Mouse (Mus musculus) left cerebral cortex, adult 8-10 months (tissue): ENCODE results near the gene Enpep. TPM values are rescaled to one million over a fixed set of nuclear protein-coding genes. Genes with fewer than 3 reads are reported as not detected.

Experiments used
- DNase-seq, 2 experiments: peaks; one replicate each; pipeline ENCODE4 v3.0.0; 2022; ENCODE audit warnings: low spot score in 2 of 2
- total RNA-seq, 4 experiments: library from RNA; stranded (reverse); gene quantifications; 2 replicates each; pipeline ENCODE4 v1.2.4; 2022

The Enpep gene
- total RNA-seq, result 1 to 10 TPM; 1.3 to 2.0 (median 1.6) TPM

DNA sequence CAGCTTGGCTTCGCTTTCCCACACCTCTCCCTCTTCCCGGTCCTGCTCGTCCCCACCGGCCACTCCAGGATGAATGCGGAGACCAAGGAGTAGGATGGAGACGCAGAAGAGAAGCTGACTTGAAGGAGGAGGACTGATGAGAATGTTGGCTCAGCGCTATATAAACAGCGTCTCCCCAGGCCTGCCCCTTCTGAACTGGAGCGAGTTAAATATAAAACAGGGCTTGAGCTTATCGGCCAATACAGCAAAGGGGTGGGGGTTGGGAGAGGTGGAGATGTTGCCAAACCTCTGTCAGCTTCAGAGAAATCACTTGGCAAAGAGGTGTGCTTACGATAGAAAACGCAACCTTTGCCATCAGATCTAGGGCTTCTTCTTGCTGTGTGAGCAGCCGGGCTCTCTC lies at the start of gene Enpep:
Gene Enpep, minus strand, starts transcription at position 135 of the 400 bp plus-strand sequence.
- DNase-seq, result no peak

DNA sequence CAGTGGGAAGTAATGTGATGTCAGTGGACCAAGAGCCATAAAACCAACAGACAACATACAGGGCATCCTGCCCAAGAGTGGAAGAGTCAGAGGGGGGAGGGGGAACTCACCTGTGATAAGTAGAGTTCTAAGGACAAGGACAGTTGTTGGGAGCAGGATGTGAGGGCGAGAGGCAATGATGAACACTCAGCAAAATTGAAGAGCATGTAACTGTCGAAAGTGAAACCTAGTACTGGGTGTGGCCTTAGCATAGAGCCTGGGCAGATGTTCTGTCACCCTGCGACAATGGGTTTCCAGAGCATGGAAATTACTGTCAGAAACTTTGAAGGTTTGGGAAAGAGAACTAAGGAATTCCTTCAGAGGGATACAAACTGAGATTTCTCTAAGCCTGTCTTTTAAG lies 46.6 kb upstream of the Enpep start:
- DNase-seq, result no peak

DNA sequence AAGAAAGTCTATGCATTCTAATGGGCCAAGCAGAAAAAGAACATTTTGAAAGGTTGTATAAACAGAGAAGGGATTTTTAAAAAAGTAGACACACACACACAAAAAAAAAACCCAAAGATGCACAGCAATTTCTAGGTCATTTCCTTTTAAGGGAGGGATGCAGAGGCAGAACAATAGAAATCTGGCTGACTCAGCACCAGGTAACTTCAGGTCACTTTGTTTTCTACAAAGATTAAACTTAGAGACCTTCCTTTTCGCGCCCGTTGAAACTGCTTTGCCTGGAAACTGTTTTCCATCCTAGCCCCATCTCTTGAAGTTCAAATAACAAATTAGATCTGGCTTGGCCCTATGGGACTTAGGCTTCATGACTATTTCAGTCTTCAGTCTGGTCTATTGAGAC lies 42.6 kb upstream of the Enpep start:
- DNase-seq, result no peak

DNA sequence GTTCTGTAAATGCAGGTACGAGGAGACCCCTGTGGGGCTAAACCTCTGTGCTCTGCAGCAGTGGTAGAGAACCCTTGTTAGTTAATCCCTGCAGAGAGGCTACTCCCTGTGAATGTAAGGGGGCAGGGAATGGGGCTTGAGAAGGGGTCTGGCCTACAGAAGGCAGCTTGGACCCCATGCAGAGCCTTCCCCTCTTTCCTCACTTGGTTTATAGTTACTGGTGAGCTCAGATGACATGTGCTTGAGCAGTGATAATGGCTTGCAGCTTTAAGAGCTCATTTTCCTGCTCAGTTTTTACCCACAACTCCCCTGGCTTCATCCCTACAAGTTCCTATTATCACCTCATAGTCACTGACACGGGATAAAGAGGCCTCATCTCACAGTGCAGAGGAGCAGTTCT lies 40.6 kb upstream of the Enpep start:
- no peak for DNase-seq

DNA sequence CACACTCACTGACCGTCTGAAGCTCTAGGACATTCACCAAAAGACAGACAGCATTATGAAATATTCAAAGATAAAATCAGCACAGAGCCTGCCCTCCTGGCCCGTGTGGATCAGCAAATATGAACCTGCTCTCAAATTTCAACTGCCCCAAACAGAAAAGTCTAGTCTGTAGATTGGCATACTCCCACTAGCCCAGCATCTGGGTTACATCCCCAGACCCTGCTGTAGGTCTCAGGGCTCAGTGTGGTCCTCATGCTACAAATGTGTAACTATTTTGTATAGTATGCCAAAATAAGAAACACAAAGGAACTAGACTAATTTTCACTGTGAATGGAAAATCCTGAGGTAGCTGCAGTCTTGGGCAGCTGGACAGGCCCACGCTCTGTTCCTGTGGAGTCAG lies 37.0 kb upstream of the Enpep start:
- DNase-seq, result no peak

DNA sequence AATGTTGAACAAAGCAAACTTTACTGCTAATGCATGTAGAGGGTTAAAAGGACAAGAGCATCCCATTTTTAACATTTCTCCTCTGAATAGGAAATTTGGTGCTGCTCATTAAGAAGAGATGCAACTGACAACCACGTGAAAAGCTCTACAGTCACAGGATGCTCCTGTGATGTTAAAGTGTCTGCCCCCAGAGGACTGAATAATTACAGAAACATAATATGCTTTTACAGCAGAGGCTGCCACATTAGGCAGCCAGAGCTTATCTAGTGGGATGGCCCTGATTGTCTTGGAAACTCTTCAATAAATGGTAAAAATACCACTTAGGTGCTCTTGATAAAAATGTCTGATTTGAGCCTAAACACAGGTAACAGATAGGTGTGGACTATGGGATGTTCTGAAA lies 33.4 kb upstream of the Enpep start:
- no peak for DNase-seq

DNA sequence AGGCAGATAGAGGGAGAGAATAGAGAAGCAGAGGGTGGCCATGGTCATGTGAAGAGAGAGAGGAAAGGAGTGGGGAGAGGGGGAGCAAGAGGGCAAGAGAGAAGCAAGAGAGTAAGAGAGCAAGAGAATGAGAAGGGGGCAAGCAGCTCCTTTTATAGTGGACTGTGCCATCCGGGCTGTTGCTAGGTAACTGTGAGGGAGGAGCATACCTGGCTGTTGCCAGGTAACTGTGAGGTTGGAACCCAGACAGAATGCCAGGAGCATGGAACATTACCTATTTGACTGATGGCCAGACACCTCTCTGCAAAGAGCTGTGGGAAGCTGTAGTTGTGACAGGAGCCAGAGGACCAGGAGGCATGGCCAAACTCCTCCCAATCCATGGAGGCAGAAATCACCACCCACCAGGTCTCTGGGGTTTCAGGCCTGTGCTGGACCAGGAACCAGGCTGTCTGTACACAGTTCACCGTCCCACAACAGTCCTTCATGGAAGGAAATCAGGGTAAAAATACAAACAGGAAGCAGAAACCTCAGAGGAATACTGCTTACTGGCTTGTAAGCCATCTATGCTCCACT lies 32.4 kb upstream of the Enpep start:
- no peak for DNase-seq

DNA sequence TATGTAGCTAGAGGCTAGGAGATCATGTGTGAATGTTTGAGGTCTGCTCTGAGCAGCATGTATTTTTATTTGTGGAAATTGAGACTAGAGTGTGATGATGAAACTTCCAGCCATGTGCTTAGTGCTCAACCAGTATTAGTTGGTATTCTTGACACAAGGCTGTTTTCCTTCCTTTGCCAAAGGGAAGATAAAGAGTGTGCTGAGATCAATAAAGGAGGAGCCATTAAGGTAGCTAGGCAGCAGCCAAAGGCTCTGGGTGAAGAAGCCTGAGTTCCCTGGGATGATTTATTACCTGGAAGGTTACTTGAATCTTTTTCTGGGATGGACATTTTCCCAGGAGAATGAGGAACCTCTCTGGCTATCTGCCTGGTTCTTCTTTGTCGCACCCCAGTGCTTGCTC lies 30.9 kb upstream of the Enpep start:
- no peak for DNase-seq

DNA sequence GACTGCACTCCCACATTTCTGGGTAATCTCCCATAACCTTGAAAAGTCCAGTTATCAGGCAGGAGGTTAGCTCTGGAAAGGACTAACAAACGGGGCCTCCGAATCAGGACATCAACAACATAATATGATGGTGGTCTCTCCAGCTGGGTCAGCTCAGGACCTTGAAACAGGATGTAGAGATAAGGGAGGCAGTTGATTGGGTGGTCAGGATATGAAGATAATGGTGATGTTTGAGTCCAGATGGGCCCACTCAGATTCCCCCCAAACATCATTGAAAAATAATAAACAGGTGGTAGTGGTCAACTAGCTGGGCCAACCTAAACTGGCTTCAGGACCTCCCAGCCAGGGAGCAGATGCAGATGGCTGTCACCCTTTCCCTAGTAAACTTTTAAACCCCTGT lies 25.6 kb upstream of the Enpep start:
- DNase-seq, result no peak

DNA sequence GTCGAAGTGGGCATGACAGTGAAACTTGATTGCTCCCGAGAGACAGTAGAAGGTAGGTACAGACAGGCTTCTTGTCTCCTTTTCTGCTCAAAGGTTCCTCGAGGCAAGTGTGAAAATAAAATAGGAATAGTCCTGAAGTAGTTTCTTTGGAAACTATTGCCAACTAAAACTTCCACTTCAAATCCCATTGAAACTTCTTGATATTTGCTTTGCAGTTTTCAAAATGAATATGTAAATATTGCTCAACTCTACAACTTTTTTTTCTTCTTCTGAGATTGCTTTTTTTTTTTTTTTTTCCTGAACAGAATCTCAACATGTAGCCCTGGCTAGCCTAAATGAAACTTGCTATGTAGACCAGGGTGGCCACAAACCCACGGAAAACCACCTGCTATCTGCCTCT lies 21.4 kb upstream of the Enpep start:
- DNase-seq, result no peak

DNA sequence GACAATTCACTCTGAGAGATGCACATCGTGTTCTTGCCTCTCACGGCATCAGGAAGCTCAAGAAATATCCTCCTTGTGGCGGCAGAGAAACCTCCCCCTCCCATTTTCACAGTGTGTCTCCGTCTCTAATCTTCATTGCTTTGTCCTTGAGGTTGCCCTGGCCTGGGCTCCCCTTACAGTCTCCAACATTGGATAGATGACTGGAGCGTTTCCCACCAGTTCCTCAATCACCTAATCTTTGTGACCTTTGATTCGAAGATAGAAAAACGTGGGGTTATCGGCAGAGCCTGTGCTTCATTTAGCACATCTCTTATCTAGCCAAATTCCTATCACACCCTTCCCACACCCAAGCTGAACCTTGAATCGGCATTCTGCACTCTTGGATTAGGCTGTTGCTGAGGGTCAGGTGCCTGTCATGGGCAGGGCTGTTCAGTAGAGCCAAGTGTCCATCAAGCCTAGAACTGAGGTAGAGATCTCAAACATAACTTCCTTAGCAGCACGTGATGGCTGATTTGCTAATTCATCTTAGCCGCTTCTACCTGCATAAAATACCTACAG lies 18.9 kb upstream of the Enpep start:
- DNase-seq, result no peak

DNA sequence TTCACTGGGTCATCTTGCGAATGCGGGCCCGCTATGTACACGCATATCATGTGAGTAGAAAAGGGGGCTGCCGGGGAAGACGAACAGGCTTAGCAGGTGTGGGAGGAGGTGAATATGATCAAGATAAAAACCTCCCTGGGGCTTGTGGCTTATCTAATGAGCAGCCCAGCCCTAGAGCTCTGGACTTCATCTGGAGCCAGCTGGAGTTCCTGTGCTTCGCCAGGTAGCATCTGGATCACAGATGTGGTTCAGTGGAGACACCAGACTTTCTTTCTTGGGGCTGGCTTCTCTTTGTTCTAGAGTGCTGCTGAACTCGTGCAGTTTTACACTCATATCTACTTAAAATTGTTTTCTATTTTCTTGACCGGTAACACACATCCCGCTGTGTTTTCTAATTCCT lies 14.8 kb upstream of the Enpep start:
- no peak for DNase-seq

DNA sequence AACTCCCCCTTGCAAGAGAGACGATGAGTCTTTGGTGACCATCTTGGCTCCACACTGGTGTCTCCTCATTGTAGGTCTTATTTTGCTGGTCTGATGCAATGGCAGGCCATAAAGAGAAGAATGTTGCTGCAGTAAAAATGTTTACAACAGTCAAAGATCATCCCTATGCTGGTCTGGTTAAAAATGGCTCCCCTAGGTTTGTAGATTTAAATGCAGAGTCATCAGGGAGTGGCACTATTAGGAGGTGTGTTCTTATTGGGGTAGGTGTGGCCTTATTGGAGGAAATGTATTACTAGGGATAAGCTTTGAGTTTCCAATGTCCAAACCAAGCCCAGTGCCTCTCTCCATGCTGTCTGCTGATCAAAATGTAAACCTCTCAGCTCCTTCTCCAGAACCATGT lies 10.2 kb upstream of the Enpep start:
- DNase-seq, result no peak

DNA sequence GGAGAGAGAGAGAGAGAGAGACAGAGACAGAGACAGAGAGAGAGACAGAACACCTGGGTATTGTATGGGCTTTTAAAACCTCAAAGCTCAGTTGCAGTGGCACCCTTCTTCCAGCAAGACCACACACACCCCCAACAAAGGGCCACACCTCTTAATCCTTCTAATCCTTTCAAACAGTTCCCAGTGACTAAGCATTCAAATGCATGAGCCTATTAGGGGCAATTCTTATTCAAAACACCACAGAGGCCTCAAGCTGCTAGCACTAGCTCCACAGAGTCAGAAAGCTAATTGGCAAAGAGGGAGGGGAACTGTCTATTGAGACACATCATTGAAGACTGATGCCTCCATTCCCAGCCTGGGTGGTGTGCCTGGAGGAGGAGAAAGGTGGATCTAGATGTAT lies 8.5 kb upstream of the Enpep start:
- no peak for DNase-seq

DNA sequence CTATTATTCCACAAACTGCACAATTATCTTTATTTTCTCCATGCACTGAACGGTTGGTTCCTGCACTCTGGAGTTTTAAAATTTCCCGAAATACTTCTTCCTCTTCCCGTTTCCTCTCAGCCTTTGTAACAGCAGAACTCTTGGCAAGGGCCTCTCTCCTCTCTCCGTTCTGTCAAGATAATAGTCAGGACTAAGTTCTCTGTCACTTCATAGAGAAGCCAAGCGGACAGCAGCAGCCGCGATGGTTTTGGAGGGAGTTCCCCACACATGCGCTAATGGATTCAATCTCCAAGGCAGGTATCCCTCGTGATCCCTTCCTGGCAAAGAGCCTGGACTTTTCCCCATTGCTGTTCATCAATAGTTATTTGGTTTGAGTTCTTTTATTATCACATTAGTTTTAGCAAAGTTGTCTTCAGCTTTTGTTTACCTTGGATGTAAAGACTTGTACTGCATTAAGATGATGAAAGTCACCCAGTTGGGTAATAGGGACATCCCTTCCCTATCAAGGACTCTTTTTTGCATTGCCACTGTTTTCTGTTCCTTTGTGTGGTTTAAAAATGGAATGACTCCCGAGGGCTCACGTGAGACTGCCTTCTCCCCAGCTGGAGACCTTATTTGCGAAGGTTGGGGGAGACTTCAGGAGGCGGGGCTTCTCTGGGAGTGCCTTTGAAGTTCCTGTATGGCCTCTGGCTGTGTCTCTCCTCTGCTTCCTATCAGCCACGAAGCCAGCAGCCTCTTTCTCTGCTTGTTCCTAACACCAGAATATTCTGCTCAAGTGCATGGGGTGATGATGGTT lies 6.0 kb upstream of the Enpep start:
- no peak for DNase-seq

DNA sequence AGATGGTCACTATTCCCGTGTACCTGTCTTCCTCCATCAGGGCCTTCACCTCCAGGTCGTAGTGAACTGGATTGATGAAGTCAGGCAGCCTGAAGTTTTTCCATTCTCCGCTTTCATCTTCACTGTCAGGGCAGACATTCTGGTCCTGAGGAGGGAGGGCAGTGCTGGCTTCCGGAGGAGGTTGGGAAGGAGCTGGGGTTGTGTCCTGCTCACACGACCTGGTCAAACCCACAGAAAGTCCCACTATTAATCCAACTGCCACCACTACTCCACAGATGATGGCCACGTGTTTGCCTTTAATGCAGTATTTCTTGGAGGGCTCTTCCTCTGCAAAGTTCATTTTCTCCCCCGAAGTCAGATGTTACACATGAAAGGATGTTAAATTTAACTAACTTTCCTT lies 378 bp downstream of the Enpep start:
- no peak for DNase-seq

DNA sequence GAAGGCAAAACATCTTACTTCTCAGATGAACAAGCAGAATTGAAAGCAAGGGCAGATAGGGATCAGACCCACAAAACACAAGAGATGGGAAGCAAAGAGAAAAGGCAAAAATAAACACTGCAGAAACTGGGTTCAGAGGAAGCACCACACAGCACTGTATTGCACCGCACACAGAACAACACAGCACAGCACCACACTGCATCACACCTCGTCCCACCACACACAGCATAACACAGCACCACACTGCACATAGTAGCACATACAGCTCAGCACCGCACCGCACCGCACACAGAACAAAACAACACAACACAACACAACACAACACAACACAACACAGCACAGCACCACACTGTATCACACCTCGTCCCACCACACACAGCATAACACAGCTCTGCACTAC lies 1.1 kb downstream of the Enpep start:
- DNase-seq, result no peak

DNA sequence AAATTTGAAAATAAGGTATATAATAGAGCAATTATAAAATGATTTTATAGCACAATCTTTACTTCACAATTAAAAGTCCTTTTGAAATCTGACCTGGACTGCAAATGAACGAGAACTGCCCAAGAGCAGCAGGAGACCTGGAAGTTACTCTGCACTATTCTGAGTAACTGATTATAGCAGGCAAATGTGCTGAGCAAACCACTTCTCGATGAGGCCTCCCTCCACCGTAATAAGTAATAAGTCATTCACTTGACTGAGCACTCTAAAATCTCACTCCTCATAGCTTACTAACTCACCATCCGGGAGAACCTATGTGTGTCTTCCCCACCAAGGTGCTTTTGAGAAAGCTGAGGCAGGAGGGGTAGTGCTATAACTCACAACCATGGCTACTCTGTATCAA lies 4.5 kb downstream of the Enpep start:
- no peak for DNase-seq

DNA sequence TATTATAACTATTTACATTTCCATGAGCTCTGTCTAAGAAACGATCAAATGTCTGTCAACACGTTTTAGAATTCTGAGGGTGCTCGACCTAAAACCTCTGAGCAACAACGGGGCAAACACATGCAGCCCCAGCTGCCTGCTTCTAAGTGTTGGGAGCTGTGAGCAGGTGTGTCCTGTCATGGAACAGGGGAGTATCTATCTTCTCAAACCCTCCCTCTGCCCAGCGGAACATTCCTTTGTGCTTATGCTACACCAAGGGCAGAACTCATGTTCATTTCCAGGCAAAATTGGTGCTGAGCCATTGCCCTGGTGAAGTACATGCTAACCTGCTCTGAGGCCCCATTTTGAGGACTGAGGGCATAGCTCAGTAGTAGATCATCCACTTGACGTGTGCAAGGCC lies 10.9 kb downstream of the Enpep start:
- DNase-seq, result no peak

DNA sequence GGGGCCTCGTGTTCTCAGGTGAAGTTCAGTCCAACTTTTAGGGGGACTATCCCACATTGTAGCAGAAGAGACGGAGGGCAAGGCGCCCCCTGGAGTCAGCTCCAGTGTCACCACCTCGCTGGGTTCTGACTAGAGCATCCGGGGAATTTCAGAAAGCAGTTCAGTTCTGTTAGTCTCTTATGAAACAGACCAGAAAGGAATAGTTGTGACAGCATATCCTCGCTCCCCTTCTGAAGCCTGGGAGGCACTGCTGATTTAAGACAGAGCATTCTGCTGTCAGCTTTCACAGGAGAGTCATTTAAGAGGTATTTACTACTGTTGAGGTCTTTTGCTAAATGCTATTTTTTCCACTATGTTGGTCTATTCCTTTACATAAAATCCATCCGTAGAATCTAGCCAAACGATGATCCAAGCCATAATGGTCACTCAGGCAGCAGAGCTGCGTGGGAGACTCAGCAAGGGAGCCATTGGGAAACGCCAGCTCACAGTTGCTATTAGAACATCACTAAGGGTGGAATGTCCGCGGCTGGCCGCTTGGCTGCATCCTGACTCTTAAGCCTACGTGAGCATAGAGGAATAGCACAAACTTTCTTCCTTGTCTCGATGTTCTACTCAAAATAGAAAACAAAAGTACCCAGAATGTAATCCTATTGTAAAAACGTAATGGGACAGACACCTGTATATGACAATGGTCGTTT lies 15.3 kb downstream of the Enpep start:
- no peak for DNase-seq

DNA sequence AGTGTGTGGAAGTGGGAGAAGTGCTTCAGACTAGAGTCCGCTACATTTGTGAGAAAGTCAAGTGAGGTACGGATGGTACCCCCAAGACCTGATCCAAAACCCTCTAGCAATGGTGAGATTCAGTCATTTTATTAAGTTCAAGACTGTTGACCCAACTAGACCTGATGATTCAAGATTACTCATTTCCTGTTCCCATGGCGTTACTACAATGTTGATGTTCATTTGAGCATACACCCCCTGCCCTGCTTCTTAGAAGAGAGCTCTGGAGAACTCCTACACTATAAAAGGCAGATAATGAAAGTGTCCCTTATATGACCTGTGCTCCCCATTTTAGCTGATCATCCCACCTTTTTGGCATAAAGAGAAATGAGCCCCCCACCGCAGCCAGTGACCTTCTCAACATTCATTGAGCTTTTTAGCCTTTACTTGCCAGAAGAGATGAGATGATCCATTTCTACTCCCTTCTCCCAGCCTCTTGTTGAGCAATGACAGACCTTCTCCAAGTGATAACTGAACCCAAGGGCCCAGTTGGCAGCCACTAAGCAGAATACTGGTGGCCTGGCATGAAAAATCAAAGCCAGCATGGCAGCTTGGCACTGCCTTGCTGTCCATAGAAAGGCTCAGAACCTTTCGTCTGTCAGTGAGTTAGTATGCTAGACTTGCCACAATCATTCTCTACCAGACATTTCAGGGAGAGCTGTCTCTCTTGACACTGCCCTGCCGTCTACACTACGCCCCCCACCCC lies 18.7 kb downstream of the Enpep start:
- DNase-seq, result no peak

DNA sequence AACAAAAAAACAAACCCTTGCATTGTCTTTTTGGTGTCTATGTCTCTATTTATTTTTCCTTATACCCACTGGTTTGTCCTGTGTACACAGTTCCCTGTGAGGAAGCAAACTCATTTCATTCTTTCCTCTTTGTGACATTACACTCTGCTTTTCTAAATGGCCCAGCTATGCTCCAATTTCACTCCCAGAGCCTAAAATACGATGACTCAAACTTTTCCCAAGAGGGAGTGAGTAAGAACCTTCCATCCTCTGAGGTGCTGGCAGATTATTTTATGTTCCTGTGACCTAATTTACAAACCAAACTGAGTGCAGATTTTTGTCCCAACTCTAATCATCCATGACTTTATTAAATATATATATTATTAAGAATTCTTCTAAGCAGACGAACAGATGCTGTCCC lies 19.3 kb downstream of the Enpep start:
- no peak for DNase-seq
